Mouse (Mus musculus): Measurements from ENCODE around the gene Sort1.
A peak's percentile ranks its signal among the peaks of the same experiment; 100 is the strongest.

Gene Sort1

DNA sequence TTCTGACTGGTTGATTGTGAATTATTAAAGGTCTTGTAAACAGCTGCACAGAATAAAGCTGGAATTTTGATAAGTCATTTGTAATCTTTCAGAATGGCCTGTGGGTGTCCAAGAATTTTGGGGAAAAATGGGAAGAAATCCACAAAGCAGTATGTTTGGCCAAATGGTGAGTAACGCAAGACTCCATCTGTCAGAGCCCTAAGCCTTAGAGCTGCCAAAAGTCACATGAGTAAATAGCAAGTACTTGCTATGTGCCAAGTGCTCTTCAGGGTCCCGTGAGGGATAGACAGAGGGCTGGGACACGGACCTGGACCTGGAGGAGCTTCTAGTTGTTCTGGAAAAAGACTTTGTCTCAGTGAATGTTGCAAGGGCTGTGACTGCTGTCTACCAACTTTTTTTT is 44.0 kb downstream of the Sort1 start:
- DNase-seq (ENCODE audit: low spot score), result no peak

DNA sequence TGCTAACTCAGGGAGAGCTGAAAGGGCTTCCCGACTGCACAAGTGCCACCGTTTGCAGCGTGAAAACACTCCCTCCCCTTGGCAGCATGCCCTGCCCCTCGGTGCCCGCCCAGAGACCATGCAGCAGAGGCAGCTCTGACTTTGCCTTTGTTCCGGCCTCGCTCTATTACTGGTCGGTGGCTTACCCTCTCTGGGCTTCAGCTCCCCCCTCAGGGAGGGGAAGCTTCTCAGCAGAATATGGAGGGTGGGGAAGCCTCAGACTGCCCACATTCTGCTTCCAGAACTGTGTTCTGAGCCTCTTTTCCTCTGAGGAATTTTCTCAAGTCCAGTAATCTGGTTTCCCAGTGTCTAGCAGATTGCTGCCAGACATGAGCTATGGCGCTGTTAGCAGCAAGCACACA is 44.6 kb downstream of the Sort1 start:
- peak; percentile 26 for DNase-seq (ENCODE audit: low spot score)

DNA sequence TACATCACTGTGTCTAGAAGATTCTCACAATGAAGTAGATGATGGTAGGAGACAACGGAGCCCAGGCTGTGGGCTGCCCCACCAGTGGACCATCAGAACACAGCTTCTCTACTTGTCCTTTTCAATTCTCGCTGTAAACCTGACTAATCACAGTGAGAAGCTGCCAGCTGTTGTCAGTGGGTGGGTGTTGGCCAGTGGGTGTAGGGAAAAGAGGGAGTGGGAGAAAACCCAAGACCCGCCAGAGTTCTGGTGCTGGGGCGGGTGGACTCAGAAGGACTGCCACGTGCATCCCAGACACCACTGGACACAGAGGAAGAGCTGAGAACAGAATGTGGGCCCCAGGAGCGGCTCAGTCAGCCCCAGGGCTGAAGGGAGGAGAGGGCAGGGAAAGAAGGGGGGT is 46.9 kb downstream of the Sort1 start:
- no peak for DNase-seq (ENCODE audit: low spot score)

DNA sequence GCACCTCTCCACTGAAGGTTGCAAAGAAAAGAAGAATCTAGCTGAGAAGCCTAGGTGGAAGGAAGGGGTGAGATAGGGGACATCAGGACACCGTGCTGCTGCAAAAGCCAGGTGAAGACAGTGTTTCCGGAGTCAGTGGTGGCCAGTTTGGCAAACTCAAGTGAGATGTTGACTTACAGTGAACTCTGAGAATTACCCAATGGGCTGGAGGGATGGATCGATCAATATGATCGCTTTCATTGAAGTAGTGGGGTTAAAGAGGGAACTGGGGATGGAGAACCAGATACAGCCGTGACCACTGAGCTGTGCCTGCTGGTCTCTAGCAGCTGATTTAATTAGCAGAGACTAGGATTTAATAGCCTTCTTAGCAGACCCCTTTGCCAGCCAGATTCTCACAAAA is 53.0 kb downstream of the Sort1 start:
- DNase-seq (ENCODE audit: low spot score), result no peak

DNA sequence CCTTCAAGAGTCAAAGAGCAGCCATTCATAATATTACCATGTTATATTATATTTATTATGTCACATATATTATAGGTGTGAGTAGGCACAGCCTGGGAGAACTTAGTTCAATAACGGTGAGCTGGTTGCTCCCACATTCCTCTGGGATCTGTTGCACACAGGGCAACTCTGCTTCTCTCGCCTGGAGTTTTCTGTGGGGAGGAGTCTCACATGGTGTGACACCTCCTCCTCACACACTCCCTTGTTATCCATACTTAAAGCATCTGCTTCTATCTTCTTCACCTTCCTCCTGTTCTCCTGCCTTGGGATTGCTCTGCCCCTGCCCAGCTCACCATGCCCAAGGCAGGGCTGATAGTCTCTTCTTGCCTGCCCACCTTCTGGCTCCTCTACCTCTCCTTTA is 57.2 kb downstream of the Sort1 start:
- no peak for DNase-seq (ENCODE audit: low spot score)

DNA sequence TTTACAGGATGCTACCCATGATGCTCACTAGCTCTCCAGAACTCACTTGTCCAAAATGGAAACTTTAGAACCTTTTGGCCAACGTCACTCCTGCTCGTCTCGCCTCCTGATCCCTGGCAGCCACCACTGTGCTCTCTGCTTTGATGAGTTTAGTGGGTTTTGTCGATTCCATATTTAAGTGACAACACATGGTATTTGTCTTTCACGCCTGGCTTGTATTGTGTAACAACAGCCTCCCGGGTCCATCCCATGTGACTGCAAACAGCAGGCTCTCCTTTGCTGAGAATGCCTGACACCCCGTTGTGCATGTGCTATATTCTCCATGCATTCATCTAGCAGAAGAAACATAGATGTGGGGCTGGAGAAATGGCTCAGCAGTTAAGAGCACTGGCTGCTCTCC is 58.3 kb downstream of the Sort1 start:
- no peak for DNase-seq (ENCODE audit: low spot score)

DNA sequence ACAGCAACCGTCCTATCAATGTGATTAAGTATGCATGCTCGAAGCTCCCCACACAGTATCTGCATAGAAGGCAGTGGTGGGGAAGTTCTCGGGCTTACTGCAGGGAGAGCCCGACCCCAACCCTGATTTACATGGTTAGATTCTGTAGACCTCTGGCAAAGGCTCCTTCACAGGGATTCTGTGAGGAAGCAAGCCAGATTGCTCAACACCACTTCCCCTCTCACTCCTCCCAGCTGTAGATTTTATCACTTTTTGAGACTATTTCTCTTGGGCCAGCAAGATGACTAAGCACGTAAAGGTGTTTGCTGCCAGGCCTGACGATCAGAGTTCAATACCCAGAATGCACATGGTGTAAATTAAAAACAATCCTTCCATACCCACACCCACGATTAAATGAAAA is 62.0 kb downstream of the Sort1 start:
- no peak for DNase-seq (ENCODE audit: low spot score)

DNA sequence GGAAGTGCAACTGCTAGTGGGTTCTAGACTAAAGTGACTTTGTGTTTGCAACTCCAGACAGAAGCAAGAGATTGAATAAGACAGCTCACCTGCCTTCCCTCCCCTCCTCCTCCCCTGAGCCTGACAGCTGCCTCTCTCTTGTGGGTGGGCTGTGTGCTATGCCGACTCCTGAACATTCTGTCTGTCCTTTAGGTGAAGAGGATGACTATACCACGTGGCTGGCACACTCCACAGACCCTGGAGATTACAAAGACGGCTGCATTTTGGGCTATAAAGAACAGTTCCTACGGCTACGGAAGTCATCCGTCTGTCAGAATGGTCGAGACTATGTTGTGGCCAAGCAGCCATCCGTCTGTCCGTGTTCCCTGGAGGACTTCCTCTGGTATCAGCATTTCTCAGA is 64.5 kb downstream of the Sort1 start:
- DNase-seq (ENCODE audit: low spot score), result no peak

DNA sequence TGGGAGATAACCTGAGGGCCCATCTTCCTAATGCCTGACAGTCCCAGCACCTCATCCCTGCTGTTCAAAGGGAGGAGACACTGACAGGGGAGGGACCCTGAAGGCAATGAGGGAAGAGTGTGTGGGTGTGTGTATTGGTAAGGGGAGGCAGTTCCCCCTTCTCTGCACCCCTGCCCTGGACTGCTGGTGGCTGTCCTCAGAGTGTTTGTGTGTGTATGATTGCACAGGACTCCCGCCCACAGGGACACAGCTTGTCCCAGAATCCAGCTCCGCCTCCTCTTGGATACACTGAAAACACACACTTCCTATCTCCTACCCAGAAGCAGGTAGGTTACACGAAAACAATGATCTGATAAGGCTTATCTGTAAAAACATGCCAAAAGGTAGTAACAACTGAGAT is 71.4 kb downstream of the Sort1 start:
- DNase-seq (ENCODE audit: low spot score), result no peak

DNA sequence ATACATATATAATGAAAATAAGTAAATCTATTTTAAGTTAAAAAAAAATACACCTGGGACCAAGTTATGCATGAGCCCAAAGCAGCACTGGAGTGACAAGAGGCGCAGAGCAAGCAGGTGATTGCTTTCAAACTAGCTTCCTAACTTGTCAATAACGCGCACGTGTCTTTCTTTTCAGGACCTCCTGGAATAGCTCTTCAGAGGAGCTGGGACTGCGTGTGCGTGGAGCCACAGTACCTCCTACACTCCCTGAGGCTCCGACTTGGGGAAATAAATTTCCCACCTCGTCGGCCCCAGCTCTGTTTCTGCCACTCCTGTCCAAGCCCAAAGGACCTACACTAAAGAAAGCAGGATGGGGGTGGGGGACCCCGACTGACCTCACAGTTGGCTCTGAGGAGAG is 73.2 kb downstream of the Sort1 start:
- DNase-seq (ENCODE audit: low spot score), result no peak

DNA sequence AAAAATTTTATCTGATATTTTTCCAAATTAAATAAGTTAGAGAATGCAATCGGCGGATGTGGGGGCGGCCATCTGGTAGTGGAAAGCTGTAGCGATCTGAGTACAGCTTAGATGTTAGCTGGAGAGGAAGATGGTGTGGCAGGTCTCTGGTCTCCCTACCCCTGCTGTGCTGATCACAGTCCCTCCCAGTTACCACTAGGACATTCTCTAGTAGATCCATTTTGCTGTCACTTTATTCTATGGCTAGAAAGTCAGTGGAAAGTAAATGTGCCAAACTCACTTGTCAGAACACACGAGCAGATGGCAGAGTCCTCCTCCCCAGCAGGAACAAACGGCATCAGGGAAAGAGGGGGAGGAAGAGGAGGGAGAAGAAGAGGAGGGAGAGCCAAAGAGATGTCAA is 74.6 kb downstream of the Sort1 start:
- DNase-seq (ENCODE audit: low spot score), result no peak

DNA sequence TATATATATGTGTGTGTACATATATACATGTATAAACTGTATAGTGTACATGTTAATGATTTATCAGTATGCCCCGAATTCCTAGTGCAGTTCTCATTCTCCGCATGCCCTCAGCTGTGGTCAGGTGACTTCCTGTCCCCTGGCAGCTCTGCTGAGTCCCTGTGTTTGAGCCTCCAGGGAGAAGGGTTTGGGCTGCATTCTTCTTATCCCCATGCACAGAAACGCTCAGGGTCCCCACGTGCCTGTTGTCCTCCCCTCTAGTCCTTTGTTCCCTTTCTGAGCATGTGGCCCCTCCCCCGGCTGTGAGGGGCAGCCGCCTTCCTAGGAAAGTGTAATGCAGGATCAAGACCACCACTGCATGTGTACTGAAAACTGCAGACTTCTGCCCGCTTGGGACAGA is 77.0 kb downstream of the Sort1 start:
- DNase-seq (ENCODE audit: low spot score), result no peak

DNA sequence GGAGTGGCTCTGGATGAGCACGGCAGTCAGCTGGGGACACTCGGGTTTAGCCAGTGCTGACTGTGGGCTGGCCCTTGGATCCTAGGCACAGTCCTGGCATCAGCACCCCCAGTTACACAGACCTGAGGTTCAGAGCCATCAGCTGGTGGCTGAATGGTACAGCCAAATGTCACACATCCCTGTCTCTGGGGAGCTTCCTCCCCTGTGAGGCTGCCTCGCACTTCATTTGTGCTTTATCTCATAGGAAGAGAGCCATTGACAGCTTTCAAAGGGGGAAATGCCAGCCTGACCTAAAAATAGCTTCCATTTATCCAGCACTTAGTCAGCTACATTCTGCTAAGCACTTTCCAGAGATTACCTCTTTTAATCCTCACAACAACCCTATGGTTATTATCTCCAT is 79.7 kb downstream of the Sort1 start:
- DNase-seq (ENCODE audit: low spot score), result no peak

DNA sequence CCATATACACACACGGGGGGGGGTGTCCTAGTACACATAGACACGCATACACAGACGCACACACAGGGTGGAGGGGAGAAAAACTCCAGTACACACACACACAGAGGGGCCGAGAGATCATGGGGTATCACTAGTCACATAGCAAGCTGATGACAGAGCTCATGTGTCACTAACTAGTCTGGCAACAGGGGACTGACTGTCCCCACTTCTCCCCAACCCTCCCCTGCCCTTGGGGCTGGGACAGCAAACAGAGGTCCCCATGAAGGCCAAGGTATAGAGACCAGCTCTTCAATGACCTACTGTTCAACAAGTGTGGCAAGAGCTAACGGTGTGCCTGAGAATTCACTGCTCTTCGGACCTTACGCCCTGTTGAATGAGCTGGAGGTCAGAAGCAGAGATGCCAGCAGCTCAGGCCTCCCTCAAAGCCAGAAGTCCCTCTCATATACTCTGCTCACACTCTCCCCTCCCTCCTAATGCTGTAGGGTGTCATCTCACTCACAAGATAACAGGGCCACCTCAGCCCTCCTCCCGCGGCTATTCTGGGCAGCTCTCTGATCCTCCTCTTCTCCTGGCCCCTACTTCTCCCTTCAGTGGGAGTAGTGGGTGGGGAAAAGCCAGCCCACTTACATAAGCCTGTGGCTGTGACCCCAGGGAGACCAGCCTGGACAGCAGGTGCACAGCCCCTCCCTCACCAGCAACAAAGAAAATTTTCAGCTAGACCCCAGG is 80.6 kb downstream of the Sort1 start, which contains the start of gene Mybphl:
TSS of gene Mybphl (plus strand) at position 642 of the 726 bp plus-strand sequence.
- DNase-seq (ENCODE audit: low spot score), result no peak

DNA sequence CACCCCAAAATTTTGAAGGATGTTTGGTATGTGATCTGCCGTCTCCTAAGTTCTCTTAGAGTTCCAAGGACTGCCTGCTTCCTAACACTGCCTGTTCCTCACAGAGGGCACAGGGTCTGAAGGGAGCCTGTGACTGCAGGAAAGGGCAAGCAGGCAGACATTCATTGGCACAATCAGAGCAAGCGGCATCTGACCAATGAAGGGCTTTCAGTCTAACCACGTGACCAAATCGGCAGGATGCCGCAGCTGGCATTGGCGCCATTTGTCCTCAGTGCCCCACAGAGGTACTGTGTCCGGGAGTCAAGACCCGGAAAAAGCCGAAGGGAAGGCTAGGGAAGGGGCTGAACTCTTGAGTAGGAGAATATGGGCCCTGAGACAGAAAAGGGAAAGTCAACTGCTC is 83.3 kb downstream of the Sort1 start:
- DNase-seq (ENCODE audit: low spot score), result no peak

DNA sequence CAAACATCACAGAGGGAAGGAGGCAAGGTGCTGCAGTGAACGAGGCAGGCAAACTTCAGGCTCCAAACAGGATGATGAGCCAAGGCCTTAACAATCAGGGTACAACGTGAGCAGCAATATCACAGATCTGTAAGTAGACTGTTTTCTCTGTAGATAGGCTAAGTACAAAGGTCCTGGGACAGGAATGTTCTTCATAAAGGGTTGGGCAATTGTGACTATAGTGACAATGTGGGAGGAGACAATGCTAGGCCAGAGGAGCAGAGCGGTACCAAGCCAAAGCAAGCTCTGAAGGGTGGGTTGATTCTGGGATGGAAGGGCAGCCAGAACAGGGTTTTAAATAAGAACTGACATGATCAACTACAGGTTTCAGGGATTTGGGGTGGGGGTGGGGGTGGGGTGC is 83.9 kb downstream of the Sort1 start:
- DNase-seq (ENCODE audit: low spot score), result no peak

DNA sequence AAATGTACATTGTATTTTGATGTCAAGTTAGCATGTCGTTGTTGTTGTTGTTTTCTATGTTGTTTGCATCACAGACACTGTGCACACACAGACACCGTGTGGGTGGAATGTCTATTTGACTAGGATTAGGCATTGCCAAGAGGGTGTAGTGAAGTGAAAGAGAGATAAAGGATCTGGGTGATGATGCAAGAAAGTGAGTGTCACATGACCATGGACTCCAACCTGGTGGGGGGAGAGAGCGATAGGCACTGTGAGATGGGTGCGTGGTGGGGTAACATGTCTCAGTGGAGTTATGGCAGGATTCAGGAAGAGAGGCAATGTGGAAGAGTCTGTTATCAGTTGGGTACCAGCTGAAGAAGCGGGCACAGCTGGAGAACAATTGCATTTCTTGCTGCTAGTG is 84.8 kb downstream of the Sort1 start:
- no peak for DNase-seq (ENCODE audit: low spot score)

DNA sequence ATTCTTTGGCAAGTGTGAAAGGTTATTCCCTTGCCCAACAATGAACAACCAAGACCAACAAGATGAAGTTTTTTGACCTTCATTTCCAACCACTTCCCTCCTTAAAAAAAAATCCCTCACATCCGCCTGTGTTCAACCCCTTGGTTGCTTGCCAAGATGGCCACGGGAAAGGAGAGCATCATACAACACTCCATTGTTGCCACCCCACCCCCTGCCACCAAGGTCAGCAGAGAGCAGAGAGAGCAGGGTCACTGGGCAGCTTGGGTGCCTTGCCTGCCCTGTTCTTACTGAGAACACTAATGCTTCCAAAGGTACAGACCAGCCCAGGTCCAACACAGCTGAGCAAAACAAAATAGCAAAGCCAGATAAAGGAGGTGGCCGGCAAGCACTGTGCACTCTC is 88.4 kb downstream of the Sort1 start:
- peak; percentile 76 for DNase-seq (ENCODE audit: low spot score)

DNA sequence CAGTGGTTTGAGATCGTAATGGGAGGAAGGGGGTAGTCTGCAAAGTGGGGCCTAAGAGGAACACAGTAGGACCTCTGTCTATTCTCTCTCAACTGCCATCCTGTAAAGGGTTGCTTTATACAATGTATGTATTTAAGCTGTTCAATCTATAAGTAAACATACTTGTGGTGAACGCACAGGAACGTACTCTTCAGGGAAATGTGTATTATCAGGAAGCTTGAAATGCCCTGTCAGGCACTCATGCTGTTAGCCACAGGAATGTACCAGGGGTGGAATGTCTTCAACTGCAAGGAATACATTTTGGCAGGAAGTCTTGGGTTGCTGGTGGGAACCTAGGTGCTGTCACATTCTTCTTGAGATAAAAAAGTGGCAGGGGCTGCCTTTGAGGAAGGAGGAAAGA is 88.8 kb downstream of the Sort1 start:
- no peak for DNase-seq (ENCODE audit: low spot score)

DNA sequence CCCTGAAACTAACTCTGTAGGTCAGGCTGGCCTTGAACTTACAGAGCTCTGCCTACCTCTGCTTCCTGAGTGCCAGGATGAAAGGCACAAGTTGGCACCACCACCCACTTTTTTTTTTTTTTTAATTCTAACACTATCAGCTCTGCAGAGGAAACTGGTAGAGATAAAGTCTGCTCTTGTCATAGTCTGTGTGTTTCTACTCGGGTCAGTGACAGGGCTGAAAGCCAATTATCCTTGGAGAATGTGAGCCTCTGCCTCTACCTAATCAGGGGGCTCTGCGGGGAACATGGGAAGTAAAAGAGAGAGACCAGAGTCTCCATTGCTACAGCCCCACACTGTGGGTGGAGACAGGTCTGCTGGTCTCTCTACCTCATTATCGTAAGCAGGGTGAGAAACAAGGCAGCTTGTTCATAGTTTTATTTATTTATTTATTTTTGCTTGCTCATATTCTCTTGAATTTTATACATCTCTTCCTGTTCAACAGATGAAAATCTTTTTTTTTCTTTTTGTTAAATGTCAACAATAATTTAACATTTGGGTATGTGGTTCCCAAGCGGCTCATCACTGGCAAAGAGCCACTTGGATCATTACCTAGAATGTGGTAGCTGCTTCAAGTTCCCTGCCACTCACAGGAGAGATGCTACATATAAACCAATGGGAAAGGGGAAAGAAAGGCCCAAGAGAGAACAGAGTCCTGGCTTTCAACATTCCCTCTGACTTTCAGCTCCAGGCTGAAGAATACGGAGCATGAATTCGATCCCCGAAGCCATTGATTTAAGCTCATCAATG is 95.2 kb downstream of the Sort1 start:
- DNase-seq (ENCODE audit: low spot score), result no peak

DNA sequence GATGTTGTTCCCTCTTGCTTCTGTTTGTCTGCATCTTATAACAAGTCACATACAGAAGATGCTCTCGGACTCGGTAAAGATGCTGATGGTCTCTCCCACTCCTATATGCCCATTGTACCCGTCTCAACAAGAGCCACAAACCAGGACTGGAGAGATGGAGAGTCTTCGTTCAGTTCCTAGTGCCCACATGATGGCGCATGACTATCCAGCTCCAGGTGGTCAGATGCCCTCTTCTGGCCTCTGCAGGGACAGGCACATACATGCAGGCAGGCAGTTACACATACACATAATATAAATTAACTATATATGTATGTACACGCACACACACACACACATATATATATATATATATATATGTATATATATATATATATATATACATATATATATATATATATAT is 96.8 kb downstream of the Sort1 start:
- no peak for DNase-seq (ENCODE audit: low spot score)

DNA sequence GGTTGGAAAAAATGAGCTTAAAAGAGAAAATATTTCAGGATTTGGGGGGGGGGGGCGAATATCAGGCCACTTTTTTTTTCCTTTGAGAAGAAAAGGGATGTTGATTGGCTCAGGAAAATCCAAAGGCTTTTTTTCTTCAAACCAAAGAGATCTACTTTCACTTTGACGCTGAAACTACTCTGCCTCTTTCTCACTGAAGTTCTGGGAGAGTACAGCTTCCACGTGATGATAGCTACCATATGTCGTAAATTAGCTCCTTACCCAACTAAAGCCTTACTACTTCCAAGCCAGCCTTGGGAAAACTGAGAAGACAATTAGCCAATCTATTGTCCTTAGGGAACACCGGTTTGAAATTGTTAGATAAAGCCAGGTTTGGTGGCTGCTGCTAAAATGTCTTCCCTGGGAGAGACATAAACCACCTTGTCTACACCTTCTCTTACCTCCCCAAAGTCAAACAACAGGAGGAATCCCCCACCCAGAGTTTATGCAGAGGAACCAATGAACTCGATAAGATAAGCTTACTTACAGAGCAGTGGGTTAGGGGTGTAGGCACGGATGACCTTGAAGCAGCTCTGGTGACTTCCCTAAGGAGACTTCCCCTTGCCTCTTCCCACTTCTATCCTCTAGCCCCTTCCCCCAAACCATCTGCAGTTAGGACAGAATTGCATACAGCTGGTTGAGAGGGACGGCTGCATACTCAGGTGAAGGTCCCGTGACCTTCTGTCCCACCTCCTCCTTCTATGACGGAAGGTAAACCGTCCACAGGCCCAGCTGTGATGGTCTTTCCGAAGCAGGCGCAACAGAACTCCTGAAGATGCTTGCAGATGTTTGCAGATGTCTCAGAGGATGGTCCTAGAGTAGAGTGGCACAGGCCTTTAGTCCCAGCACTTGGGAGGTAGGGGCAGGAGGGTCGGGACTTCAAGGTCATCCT is 98.3 kb downstream of the Sort1 start:
- DNase-seq (ENCODE audit: low spot score), result no peak

Data from testis, postnatal 14 days (tissue).